ENCODE assay signal across 28 mouse cellular contexts in genomic region chr14:8660359-8660758, GRCm38 (mm10).
"Had no signal": no experiment of that assay in that cellular context is flagged by ENCODE, and none has a peak within 500 bp of the region (broad histone marks: within the 10 kb centered on the region; RNA-seq: fewer than 3 reads in every experiment).

No protein-coding gene starts in this region.

- ATAC-seq: forebrain, embryonic 16.5 days; hindbrain, embryonic 16.5 days; inflammation-experienced regulatory T-cells, adult 6 months; intestine, embryonic 15.5 days had no signal

- H3K9ac ChIP-seq: heart, embryonic 13.5 days; heart, embryonic 15.5 days; hindbrain, embryonic 12.5 days; hindbrain, embryonic 14.5 days; intestine, embryonic 15.5 days; kidney, embryonic 15.5 days; limb, embryonic 13.5 days; limb, embryonic 15.5 days had no signal

- DNase-seq: gastrocnemius, adult 2 months; gastrocnemius, postnatal 10 days; gastrocnemius, postnatal 25 days; heart, adult 2 months; heart, postnatal 14 days; heart, postnatal 4 days; kidney, adult 11 months; kidney, adult 2 months; kidney, adult 9 months; kidney, postnatal 14 days; kidney, postnatal 36 days; layer of hippocampus, adult 9-11 months; layer of hippocampus, postnatal 36 days; left cerebral cortex, postnatal 4 days had no signal

- H3K27ac ChIP-seq: gastrocnemius, adult 2 months; heart, adult 2 months; heart, embryonic 13.5 days; heart, embryonic 15.5 days; hindbrain, embryonic 10.5 days; hindbrain, embryonic 12.5 days; hindbrain, embryonic 14.5 days; intestine, embryonic 15.5 days; kidney, embryonic 15.5 days; kidney, postnatal 0 days; limb, embryonic 13.5 days; limb, embryonic 15.5 days had no signal

- H3K27me3 ChIP-seq: heart, embryonic 13.5 days; heart, embryonic 15.5 days; hindbrain, embryonic 12.5 days; intestine, embryonic 15.5 days; kidney, embryonic 15.5 days; limb, embryonic 13.5 days; limb, embryonic 15.5 days had no signal

- H3K4me2 ChIP-seq: heart, embryonic 11.5 days; heart, embryonic 13.5 days; heart, embryonic 15.5 days; hindbrain, embryonic 12.5 days; hindbrain, embryonic 14.5 days; intestine, embryonic 15.5 days; kidney, embryonic 15.5 days; limb, embryonic 13.5 days; limb, embryonic 15.5 days had no signal

- H3K4me1 ChIP-seq: heart, embryonic 15.5 days; hindbrain, embryonic 12.5 days; intestine, embryonic 15.5 days; limb, embryonic 15.5 days had no signal

- H3K4me3 ChIP-seq: gastrocnemius, adult 2 months; heart, adult 2 months; heart, embryonic 13.5 days; heart, embryonic 15.5 days; hindbrain, embryonic 10.5 days; hindbrain, embryonic 12.5 days; intestine, embryonic 15.5 days; kidney, embryonic 15.5 days; limb, embryonic 13.5 days; limb, embryonic 15.5 days had no signal

- H3K36me3 ChIP-seq: heart, embryonic 15.5 days; hindbrain, embryonic 12.5 days; intestine, embryonic 15.5 days; kidney, embryonic 15.5 days; limb, embryonic 13.5 days; limb, embryonic 15.5 days had no signal

- H3K9me3 ChIP-seq: heart, embryonic 13.5 days; heart, embryonic 15.5 days; hindbrain, embryonic 10.5 days; hindbrain, embryonic 12.5 days; intestine, embryonic 15.5 days; kidney, embryonic 15.5 days; limb, embryonic 13.5 days; limb, embryonic 15.5 days had no signal
